Mouse (Mus musculus): Measurements from ENCODE around the gene Kcnn4. TPM values are rescaled to one million over a fixed set of nuclear protein-coding genes. Genes with fewer than 3 reads are reported as not detected.

The Kcnn4 gene
- 1 to 10 TPM in 1 of 2 experiments, under 1 TPM in 1; 0.42 to 1.2 TPM for total RNA-seq (2021)
- long read RNA-seq, experiment 1 = 0 reads
- long read RNA-seq, experiment 2 = 0 reads

- DNase-seq = no peak
- intact Hi-C loops (cut with DNase I) = no loop called here
Measured at GRCm38 (mm10) chr7:24369731-24370541, at the start of gene Kcnn4. Gene Kcnn4, plus strand, starts transcription at chr7:24370263.

- no peak for DNase-seq
Measured at GRCm38 (mm10) chr7:24322593-24322992, 47.5 kb upstream of the Kcnn4 start.

DNA sequence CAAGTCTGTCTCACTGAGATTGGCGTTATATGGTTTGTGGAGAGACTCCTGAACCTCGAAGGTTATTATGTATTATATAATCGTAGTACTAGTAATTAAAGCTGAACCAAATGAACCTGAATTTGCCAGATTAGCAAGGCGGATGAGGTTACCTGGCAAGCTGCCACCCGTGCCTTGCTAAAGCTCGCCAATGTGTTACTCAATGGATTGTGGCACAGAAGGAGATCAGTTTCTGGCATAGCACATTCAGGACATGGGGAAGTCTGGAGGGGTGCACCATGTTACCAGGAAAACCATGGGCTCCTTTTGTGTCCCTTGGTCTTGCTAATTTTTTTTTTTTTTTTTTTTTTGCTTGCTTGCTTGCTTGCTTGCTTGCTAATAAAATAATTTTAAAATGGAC is 44.9 kb upstream of the Kcnn4 start:
- DNase-seq = no peak
- intact Hi-C loops (cut with DNase I) = no loop called here

More at GRCm38 (mm10) chr7:24322593-24322992, 47.5 kb upstream of the Kcnn4 start:
- intact Hi-C loops (cut with DNase I) = no loop called here

- intact Hi-C loops (cut with DNase I) = no loop called here
- DNase-seq = no peak
Measured at GRCm38 (mm10) chr7:24325675-24326128, 44.4 kb upstream of the Kcnn4 start.

DNA sequence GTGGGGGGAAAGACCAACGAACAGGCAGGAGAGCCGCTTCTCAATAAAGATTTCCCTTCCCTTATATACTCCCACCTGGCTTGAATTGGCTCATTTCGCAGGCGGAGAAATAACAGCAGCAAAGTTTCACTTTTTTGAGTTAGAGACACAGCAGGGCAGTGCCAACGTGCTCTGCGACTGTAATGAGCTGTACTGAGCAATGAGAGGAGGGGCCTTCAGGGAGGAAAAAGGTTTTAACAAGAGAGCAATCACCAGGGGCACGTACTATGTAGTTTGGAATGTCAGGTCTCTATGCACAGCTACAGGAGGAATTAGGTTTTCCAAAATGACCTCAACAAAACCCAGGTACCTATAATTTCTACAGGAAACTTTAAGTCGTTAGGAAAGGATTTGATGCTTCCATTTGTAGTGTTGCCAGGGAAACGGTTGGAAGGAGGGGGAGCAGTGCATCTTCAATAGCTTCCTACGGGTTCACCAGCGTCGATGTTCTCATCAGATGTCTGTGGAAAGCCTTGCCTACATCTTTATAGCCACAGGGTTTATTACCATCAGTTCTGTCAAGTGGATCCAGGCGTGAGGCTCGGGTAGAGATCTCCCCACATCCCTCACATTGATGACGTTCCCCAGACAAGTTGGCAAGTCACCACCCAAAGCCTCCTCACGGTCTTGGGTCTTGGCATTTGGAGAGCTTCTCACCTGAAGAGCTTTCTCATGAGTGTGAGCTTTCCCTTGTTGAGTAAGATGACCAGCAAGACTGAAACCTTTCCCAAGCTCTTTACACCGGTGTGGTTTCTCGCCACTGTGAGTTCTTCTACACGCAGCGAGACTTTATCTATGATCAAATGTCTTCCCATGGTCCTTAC is 43.6 kb upstream of the Kcnn4 start:
- intact Hi-C loops (cut with DNase I) = no loop called here
- DNase-seq = no peak

DNA sequence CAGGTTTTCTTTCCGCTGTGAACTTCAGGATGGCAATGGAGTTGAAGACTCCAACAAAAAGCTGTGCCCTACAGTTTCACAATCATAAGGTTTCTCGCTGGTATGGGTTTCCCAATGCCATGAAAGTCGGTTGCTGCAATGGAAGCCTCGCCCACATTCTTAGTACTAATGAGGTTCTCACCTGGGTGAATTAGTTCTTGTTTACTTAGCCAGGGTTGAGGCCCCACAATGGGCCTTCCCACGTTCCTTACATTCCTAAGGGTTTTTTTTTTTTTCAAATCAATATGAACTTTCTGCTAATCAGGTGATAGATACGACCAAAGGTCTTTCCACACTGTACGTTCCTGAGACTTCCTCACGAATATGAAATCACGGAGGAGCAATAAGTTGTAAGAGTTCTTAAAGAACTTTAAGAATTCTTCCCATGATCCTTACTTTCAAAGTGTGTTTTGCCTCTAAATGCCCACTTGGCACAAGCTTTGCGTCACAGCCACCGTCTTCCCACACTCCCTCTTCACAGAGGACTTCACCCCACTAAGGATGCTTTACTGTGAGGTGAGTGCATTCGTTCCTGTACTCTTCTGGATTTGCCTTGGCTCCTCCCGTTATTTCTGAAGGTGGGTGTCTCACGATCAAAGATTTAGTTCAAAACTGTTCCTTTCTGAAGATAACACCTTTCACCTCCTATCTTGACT is 42.6 kb upstream of the Kcnn4 start:
- no peak for DNase-seq
- intact Hi-C loops (cut with DNase I) = no loop called here

DNA sequence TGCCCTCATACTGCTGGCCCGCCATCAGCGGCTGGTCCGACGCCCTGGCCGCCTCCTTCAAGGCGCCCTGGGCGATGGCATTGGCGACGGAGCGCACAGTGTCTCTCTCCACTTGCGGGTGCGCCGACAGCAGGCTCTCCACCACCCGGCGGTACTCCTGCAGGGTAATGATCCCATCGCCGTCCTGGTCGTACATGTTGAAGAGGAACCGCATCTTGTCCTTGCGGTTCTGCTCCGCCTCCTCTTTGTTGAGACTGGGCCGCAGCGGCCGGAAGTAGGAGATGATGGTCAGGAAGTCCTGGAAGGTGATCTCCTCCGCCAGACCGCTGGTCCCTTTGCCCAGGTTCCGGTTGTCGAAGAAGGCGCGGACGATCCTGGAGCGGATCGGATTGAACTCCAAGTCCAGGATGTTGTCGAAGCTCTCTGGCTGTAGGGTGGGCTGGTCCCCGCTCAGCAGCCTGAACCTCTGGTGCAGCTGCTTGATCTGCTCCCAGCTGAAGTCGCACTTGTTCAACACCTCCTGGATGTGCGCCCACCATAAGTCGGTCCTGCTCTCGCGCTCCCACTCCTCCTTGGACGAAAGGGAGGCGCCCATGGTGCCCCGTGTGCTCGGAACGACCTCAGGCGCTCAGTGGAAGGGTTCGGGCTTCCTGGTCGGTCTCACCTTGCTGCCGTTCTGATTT is 36.6 kb upstream of the Kcnn4 start, which contains the start of gene Tescl:
Tescl (minus strand) TSS at position 633 of the 683 bp plus-strand sequence.
- no peak for DNase-seq
- intact Hi-C loops (cut with DNase I) = no loop called here

DNA sequence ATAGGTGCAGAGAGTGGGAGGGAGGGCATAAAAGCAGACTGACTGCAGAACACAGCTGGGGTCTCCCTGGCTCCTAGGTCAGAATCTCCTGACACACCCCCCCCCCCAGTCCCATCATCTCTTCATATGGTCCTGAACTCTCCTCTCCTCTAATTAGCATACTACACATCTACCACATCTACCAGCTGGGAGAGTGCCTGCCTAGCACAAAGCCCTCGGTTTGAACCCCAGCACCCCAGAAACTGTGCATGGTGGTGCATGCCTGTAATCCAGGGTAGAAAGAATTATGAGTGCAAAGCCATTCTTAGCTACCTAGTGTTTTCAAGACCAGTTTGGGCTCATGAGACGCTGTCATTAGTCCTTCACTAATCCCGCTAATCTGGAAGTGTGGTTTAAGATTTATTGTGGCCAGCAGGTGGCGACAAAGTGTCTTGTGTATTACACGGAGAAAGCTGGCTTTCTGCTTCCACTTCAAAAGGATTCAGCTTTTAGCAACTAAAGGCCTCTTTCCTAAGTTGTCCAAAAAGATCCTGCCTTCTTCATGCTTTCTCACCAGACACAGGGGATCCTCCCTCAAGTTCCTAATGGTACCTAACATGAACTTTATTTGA is 34.3 kb upstream of the Kcnn4 start:
- intact Hi-C loops (cut with DNase I) = no loop called here
- DNase-seq = peak; percentile 21 to 46

DNA sequence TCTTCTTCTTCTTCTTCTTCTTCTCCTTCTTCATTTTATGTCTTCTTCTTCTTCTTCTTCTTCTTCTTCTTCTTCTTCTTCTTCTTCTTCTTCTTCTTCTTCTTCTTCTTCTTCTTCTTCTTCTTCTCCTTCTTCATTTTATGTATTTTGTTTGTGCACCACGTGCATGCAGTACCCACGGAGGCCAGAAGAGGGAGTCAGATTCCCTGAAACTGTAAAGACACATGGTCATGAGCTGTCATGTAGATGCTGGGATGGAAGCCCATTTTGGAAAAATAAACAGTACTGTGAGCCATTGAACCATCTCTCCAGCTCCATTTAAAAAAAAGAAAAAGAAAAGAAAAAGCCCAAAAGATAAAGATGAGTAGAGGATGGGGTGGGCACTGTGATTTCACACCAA is 31.8 kb upstream of the Kcnn4 start:
- intact Hi-C loops (cut with DNase I) = no loop called here
- no peak for DNase-seq

- no peak for DNase-seq
- intact Hi-C loops (cut with DNase I) = no loop called here
Measured at GRCm38 (mm10) chr7:24343701-24344272, 26.3 kb upstream of the Kcnn4 start.

- intact Hi-C loops (cut with DNase I) = no loop called here
- DNase-seq = no peak
Measured at GRCm38 (mm10) chr7:24346444-24346843, 23.6 kb upstream of the Kcnn4 start.

- intact Hi-C loops (cut with DNase I) = no loop called here
Measured at GRCm38 (mm10) chr7:24348896-24349295, 21.2 kb upstream of the Kcnn4 start, which contains the start of gene Lypd5. Gene Lypd5, plus strand, starts transcription at chr7:24349196.

GRCm38 (mm10) chr7:24355646-24356045 is 14.4 kb upstream of the Kcnn4 start:
- intact Hi-C loops (cut with DNase I) = no loop called here
- DNase-seq = no peak

More at GRCm38 (mm10) chr7:24348896-24349295, 21.2 kb upstream of the Kcnn4 start, which contains the start of gene Lypd5:
- no peak for DNase-seq

GRCm38 (mm10) chr7:24356081-24356480 is 14.0 kb upstream of the Kcnn4 start:
- intact Hi-C loops (cut with DNase I) = no loop called here
- DNase-seq = no peak

GRCm38 (mm10) chr7:24357899-24358298 is 12.2 kb upstream of the Kcnn4 start:
- DNase-seq = no peak
- intact Hi-C loops (cut with DNase I) = no loop called here

DNA sequence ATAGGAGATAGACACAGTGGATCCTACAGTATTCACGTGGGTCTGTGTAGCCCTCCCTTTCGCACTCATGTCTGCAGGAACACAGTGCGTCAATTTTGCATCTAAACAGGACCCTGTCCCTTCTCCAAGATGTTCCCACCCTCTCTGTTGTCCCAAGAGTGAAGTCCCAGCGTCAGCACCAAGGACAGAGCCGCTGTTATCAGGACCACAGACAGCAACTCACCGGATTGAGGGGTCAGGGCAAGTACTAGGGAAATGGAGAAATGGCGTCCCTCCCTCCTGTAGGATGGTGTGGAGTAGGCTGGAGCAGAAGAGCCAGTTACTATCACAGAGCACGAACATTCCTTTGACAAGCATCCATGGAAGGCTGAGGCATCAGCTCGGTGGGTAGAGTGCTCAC is 10.8 kb upstream of the Kcnn4 start:
- DNase-seq = no peak

GRCm38 (mm10) chr7:24361001-24361400 is 9.1 kb upstream of the Kcnn4 start:
- DNase-seq = no peak
- intact Hi-C loops (cut with DNase I) = no loop called here

More for the DNA sequence above, 10.8 kb upstream of the Kcnn4 start:
- intact Hi-C loops (cut with DNase I) = no loop called here

GRCm38 (mm10) chr7:24363228-24363627 is 6.8 kb upstream of the Kcnn4 start:
- intact Hi-C loops (cut with DNase I) = no loop called here
- no peak for DNase-seq

GRCm38 (mm10) chr7:24364827-24365226 is 5.2 kb upstream of the Kcnn4 start:
- DNase-seq = peak; percentile 74
- intact Hi-C loops (cut with DNase I) = loop anchor here (2.0 kb wide), 1 partner anchor 42 kb away; no protein-coding TSS in a partner anchor
